Mouse (Mus musculus) ES-Bruce4 (cell line): ENCODE measurements at regions not wholly inside any gene's neighbourhood (a gene's known extent, or its start where the extent isn't known, plus 50 kb on each side); places are given as distances from the start of the nearest gene placed in this dataset.

Experiments
- H3K27ac ChIP-seq: 2 replicates; pipeline ENCODE4 v1.5.1; 2012; ENCODE audit warnings: low read length, inconsistent platforms; ENCODE audit not compliant: insufficient read depth
- H3K27me3 ChIP-seq: 2 replicates; pipeline ENCODE4 v1.6.1; 2012; ENCODE audit warnings: mild to moderate bottlenecking, low read length, inconsistent platforms; ENCODE audit not compliant: control insufficient read depth, poor library complexity, insufficient read depth, severe bottlenecking
- H3K36me3 ChIP-seq: 2 replicates; pipeline ENCODE4 v1.6.1; 2012; ENCODE audit warnings: inconsistent platforms, mild to moderate bottlenecking, low read length, moderate library complexity; ENCODE audit not compliant: control insufficient read depth, poor library complexity, insufficient read depth, severe bottlenecking
- H3K4me1 ChIP-seq: one replicate; pipeline ENCODE4 v1.8.1; 2011; ENCODE audit warnings: low read length; ENCODE audit not compliant: control insufficient read depth, insufficient read depth
- H3K4me3 ChIP-seq: 2 replicates; pipeline ENCODE4 v1.5.1; 2011; ENCODE audit warnings: low read depth, mild to moderate bottlenecking, low read length
- H3K9ac ChIP-seq: 2 replicates; pipeline ENCODE4 v1.6.1; 2012; ENCODE audit warnings: low read depth, mild to moderate bottlenecking, inconsistent platforms; ENCODE audit not compliant: poor library complexity, severe bottlenecking
- H3K9me3 ChIP-seq: replicated peaks from 2 replicates; pipeline ENCODE4 v1.6.1; 2012; ENCODE audit warnings: mild to moderate bottlenecking, low read length, inconsistent platforms; ENCODE audit not compliant: control insufficient read depth, poor library complexity, insufficient read depth, severe bottlenecking
- CTCF ChIP-seq: IDR thresholded peaks from one replicate; pipeline ENCODE4 v1.8.1; 2011; ENCODE audit warnings: low read depth, low read length
- EP300 ChIP-seq: IDR thresholded peaks from 2 replicates; pipeline ENCODE4 v1.6.1; 2011; ENCODE audit warnings: low read depth, low read length; ENCODE audit not compliant: insufficient read depth
- POLR2A ChIP-seq: IDR thresholded peaks from one replicate; pipeline ENCODE4 v1.8.1; 2011; ENCODE audit warnings: low read length; ENCODE audit not compliant: insufficient read depth

GRCm38 (mm10) chr2:148523401-148523800 lies 80.0 kb upstream of the Cd93 start:
- no peak overlapping the region for H3K27ac ChIP-seq
- no peaks in the 10 kb centered on the region for H3K27me3 ChIP-seq
- H3K4me3 ChIP-seq, result no peak overlapping the region
- TF ChIP-seq POLR2A (no peak), EP300 (no peak), CTCF (no peak)
- no peaks in the 10 kb centered on the region for H3K4me1 ChIP-seq
- no peaks in the 10 kb centered on the region for H3K36me3 ChIP-seq
- no peak overlapping the region for H3K9ac ChIP-seq
- H3K9me3 ChIP-seq, result no peaks in the 10 kb centered on the region

DNA sequence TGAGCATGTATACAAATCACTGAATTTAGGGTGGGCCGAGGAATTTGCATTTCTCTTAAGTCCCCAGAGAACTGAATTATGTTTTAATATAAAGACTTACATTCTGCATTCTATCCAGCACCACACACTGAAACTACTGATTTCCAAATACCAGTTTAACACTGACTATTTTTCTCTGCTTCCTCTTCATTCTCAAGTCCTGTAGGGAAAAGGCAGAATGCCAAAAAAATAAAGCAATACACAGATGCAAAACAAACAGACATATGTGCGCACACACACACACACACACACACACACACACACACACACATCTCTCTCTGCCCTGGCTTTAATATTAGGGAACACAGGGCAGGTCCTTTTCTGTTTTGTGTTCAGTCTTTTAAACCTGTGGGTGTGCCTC lies 79.6 kb upstream of the Cd93 start:
- H3K36me3 ChIP-seq, result no peaks in the 10 kb centered on the region
- H3K9me3 ChIP-seq, result no peaks in the 10 kb centered on the region
- TF ChIP-seq CTCF (no peak), POLR2A (no peak), EP300 (no peak)
- H3K4me1 ChIP-seq, result no peaks in the 10 kb centered on the region
- no peak overlapping the region for H3K9ac ChIP-seq
- H3K4me3 ChIP-seq, result no peak overlapping the region
- H3K27me3 ChIP-seq, result no peaks in the 10 kb centered on the region
- no peak overlapping the region for H3K27ac ChIP-seq

GRCm38 (mm10) chr2:148521966-148522575 lies 78.7 kb upstream of the Cd93 start:
- Histone ChIP-seq H3K27me3 (no peaks in the 10 kb centered on the region), H3K36me3 (no peaks in the 10 kb centered on the region), H3K9me3 (no peaks in the 10 kb centered on the region), H3K4me3 (no peak overlapping the region), H3K9ac (no peak overlapping the region), H3K4me1 (no peaks in the 10 kb centered on the region), H3K27ac (no peak overlapping the region)
- TF ChIP-seq POLR2A (no peak), CTCF (no peak), EP300 (no peak)

DNA sequence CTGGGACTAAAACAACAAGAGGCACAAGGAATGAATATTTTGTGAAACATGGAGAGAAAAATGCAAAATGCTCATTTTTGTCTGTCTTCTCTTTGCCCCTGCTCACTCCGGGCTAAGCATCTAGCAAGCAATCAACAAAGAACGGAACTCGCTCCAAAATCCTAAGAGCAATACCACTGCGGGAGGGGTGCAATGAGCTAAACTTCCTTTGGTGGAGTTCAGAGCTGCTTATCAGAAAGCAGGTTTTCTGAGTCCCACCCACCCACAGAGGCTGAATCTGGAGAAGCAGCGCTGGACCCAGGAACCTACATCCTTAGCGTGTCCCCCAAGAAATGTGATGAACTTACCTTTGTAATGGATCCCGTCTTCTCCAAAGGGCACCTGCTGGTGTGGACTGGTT lies 76.9 kb upstream of the Cd93 start:
- no peak overlapping the region for H3K27ac ChIP-seq
- no peak overlapping the region for H3K9ac ChIP-seq
- H3K36me3 ChIP-seq, result no peaks in the 10 kb centered on the region
- H3K4me3 ChIP-seq, result no peak overlapping the region
- no peaks in the 10 kb centered on the region for H3K27me3 ChIP-seq
- no peak for TF ChIP-seq EP300
- TF ChIP-seq CTCF, result no peak
- no peak for TF ChIP-seq POLR2A
- H3K9me3 ChIP-seq, result no peaks in the 10 kb centered on the region
- H3K4me1 ChIP-seq, result no peaks in the 10 kb centered on the region

DNA sequence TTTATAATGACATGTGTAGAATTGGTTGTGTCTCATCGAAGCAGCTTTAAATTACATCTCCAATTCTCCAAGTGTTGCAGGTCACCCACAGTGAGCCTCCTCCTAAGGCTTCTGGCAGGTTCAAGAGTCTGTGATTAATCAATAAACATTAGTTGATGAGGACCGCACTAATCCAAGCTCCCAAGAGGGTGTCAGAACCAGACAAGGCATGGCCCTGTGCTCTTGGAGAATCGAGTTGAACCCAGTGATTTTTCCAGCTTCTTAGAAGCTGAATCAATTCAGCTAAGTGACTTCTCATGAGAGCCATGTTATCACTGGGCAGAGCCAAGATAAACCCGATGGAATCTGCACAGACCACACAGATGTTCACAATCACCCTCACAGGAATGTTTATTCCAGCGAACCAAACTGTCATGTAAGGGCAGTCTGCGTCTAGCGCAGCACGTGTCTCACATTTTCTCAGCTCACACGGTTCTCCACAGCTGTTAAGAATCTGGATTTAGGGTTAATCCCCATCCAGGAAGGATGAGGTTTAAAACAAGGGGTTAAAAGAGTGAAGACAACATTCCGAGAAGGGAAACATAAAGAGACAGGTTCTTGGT lies 76.4 kb upstream of the Cd93 start:
- H3K27ac ChIP-seq, result no peak overlapping the region
- no peaks in the 10 kb centered on the region for H3K9me3 ChIP-seq
- no peak overlapping the region for H3K9ac ChIP-seq
- H3K4me3 ChIP-seq, result no peak overlapping the region
- H3K36me3 ChIP-seq, result no peaks in the 10 kb centered on the region
- H3K4me1 ChIP-seq, result no peaks in the 10 kb centered on the region
- no peak for TF ChIP-seq CTCF
- TF ChIP-seq EP300, result no peak
- no peak for TF ChIP-seq POLR2A
- no peaks in the 10 kb centered on the region for H3K27me3 ChIP-seq

DNA sequence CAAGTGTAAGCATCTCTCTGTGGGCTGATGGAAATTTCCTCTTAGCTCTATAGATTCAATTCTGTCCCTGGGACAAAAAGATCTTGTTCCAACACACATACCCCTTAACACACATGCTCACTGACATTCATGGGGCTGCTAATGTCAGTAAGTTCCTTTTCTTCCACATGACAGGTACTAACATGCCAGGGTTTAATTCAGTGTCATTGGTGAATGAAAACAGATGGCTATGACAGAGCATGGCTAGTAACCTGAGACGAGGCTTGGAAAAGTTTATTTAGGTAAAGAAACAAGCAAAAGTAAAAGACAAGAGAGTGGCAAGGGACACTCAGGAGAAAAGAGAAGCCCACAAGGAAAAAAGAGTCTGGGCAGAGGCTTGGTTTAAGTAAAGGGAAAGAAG lies 74.5 kb upstream of the Cd93 start:
- Histone ChIP-seq H3K36me3 (no peaks in the 10 kb centered on the region), H3K9me3 (no peaks in the 10 kb centered on the region), H3K27ac (no peak overlapping the region), H3K9ac (no peak overlapping the region), H3K4me3 (no peak overlapping the region), H3K27me3 (no peaks in the 10 kb centered on the region), H3K4me1 (no peaks in the 10 kb centered on the region)
- TF ChIP-seq CTCF (no peak), EP300 (no peak), POLR2A (no peak)
